Mouse (Mus musculus) liver, embryonic 12.5 days (tissue): ENCODE results near the gene Sh3pxd2b. TPM values are rescaled to one million over a fixed set of nuclear protein-coding genes. Genes with fewer than 3 reads are reported as not detected.

Source experiments
- ATAC-seq: fragments of 200-750 bp; cut with Nextera tagmentation; 2 replicates; pipeline ENCODE4 v1.8.0; 2017; ENCODE audit warnings: moderate number of reproducible peaks, mild to moderate bottlenecking, moderate library complexity
- H3K27ac ChIP-seq: fragments of 300-500 bp; sonication (generic); 2 replicates; pipeline ENCODE4 v1.5.1; 2016; ENCODE audit warnings: mild to moderate bottlenecking
- H3K27me3 ChIP-seq: fragments of 300-500 bp; sonication (generic); replicated peaks from 2 replicates; pipeline ENCODE4 v1.6.1; 2016; ENCODE audit warnings: mild to moderate bottlenecking, moderate library complexity
- H3K36me3 ChIP-seq: fragments of 300-500 bp; sonication (generic); 2 replicates; pipeline ENCODE4 v1.6.1; 2016; ENCODE audit warnings: mild to moderate bottlenecking, moderate library complexity
- H3K4me1 ChIP-seq: fragments of 300-500 bp; sonication (generic); 2 replicates; pipeline ENCODE4 v1.6.1; 2016
- H3K4me2 ChIP-seq: fragments of 300-500 bp; sonication (generic); 2 replicates; pipeline ENCODE4 v1.6.1; 2016; ENCODE audit warnings: mild to moderate bottlenecking, moderate library complexity
- H3K4me3 ChIP-seq: fragments of 300-500 bp; sonication (generic); 2 replicates; pipeline ENCODE4 v1.5.1; 2016; ENCODE audit warnings: mild to moderate bottlenecking, moderate library complexity
- H3K9ac ChIP-seq: fragments of 300-500 bp; sonication (generic); 2 replicates; pipeline ENCODE4 v1.6.1; 2016; ENCODE audit warnings: mild to moderate bottlenecking, moderate library complexity
- H3K9me3 ChIP-seq: fragments of 300-500 bp; sonication (generic); replicated peaks from 2 replicates; pipeline ENCODE4 v1.6.1; 2016; ENCODE audit warnings: mild to moderate bottlenecking, moderate library complexity
- WGBS: fragments of 180-500 bp; shearing (Covaris S2); methylation state at CpG from one replicate; pipeline ENCODE4 v1.1.7; 2016; ENCODE audit not compliant: insufficient replicate concordance; 5-methylcytosine and 5-hydroxymethylcytosine counted together
- polyA plus RNA-seq: library from polyadenylated mRNA; unstranded; fragments of >200 nt; fragmentation: Nextera tagmentation; extraction: Ambion mirVana; gene quantifications from 2 replicates; pipeline ENCODE4 v1.2.1, GENCODE M21; 2016

Gene Sh3pxd2b
- polyA plus RNA-seq, 1 experiment from 2014 or later: 2.6 TPM

DNA sequence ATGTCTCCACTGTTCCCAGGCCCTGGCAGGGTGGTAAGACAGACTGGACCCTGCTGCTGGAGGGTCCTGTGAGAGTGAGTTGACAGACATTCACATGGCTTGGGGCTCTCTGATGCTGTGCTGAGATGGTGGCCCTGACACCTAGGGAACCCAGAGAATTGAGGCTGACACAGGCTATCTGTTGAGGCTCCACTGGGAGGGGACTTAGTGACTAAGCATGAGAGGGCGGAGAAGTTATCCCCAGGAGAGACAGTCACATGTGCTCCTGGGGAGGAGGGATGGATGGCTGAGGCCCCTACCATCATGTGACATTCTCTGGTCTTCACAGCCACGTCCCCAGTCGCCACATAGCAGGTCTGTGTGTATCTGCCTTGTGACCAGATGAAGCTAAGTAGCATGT is 15.6 kb downstream of the Sh3pxd2b start:
- WGBS: 43% methylated on average over 3 of the region's 3 CpGs
- Histone ChIP-seq H3K4me1 (peaks cover 16% of the 10 kb centered on the region), H3K36me3 (no peaks in the 10 kb centered on the region), H3K27ac (no peak overlapping the region), H3K9ac (no peak overlapping the region), H3K27me3 (no peaks in the 10 kb centered on the region), H3K4me3 (no peak overlapping the region), H3K4me2 (no peak overlapping the region), H3K9me3 (no peaks in the 10 kb centered on the region)
- ATAC-seq: no peak

DNA sequence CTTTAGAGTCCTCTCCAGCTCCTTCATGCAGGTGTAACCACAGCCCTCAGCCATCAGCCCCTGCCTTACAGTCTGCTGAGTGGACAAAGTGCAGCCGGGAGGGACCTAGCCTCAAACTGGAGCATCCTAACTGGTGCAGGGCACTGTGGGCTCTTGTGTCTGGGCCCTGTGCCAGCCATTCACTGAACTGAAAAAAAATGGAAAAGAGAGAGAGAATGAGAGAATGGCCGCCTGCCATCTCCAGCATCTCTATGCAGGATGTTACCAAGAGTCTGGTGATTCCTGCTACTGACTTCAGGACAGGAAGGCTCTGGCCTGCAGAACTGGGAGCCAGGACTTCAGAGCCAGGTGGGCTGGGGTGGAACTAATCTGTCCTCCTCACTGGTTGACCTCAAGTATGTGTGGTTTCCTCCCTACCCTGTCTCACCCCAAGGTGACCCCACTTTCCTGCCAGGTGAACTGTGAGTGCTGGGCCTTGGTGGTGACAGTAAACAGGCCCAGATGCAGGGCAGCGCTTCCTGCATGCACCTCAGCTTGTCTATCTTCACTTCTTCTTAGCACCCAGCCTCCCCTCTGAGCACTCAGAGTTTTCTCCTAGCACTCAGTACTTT is 16.1 kb downstream of the Sh3pxd2b start:
- peaks cover 13% of the 10 kb centered on the region for H3K4me1 ChIP-seq

DNA sequence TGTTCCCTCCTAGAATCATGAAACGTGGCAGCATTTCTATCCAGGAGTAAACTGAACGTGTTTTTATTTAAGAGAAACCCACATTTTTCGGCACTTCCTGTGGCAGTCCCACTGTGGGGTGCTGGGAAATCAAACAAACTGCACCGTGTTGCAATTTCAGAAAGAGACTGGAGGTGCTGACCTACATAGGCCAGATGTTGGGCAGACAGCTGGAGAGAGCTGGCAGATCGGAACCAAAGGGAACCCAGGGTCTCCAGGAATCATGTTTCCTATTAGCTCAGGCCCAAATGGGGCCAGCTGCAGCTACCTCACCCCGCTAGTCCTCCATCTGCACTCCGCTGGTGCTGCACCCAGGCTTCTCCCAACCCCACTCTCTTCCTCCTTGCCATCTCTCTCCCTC is 16.8 kb downstream of the Sh3pxd2b start:
- Histone ChIP-seq H3K4me1 (peaks cover 13% of the 10 kb centered on the region), H3K27me3 (no peaks in the 10 kb centered on the region), H3K36me3 (no peaks in the 10 kb centered on the region), H3K9ac (no peak overlapping the region), H3K4me3 (no peak overlapping the region), H3K27ac (no peak overlapping the region), H3K4me2 (no peak overlapping the region), H3K9me3 (no peaks in the 10 kb centered on the region)
- no peak for ATAC-seq
- WGBS: 62% methylated on average over 7 of the region's 7 CpGs

More for the DNA sequence above, 16.1 kb downstream of the Sh3pxd2b start:
- H3K4me2 ChIP-seq: no peak overlapping the region
- H3K4me3 ChIP-seq: no peak overlapping the region
- no peaks in the 10 kb centered on the region for H3K27me3 ChIP-seq
- H3K9ac ChIP-seq: no peak overlapping the region
- no peaks in the 10 kb centered on the region for H3K36me3 ChIP-seq
- no peak overlapping the region for H3K27ac ChIP-seq
- 64% methylated on average over 3 of the region's 3 CpGs for WGBS
- ATAC-seq: no peak
- no peaks in the 10 kb centered on the region for H3K9me3 ChIP-seq

DNA sequence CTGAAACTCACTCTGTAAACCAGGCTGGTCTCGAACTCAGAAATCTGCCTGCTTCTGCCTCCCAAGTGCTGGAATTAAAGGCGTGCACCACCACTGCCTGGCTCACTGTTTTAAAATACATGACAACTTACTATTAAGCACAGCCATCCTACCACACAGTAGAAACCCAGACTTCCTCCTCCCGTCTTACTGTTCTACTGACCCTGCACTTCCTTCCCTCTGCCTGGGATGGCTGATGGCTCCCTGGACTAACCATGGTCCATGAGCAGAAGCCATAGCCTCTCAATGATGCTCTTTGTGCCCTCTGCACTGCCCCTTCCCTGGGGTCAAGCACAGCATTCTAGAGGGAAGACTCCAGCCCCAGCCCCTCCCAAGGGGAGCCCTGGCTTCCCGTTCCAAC is 17.9 kb downstream of the Sh3pxd2b start:
- ATAC-seq: no peak
- peaks cover 13% of the 10 kb centered on the region for H3K4me1 ChIP-seq
- 60% methylated on average over 4 of the region's 4 CpGs for WGBS
- no peak overlapping the region for H3K4me2 ChIP-seq
- H3K27ac ChIP-seq: no peak overlapping the region
- H3K4me3 ChIP-seq: no peak overlapping the region
- no peaks in the 10 kb centered on the region for H3K27me3 ChIP-seq
- H3K36me3 ChIP-seq: no peaks in the 10 kb centered on the region
- no peaks in the 10 kb centered on the region for H3K9me3 ChIP-seq
- no peak overlapping the region for H3K9ac ChIP-seq

DNA sequence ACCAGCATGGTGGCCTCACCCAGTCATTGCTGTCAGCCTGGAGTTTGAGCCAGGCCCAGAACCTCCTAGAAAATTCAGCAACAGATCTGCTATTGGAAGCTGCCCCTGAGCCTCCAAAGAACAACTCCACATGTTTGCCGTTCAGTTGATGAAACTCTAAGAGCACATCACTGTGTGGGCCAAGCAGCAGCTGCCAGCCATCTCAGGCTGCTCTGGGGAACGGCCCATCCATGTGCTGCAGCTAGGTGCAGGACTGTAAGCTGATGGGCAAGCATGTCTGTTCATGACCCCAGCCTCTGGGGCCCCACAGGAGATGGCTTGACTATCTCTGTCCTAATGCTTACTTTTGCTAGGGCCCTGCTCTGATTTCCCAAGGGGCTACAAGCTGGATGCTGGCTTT is 19.4 kb downstream of the Sh3pxd2b start:
- WGBS: 57% methylated on average over 2 of the region's 2 CpGs
- Histone ChIP-seq H3K4me2 (no peak overlapping the region), H3K27me3 (no peaks in the 10 kb centered on the region), H3K9ac (no peak overlapping the region), H3K4me3 (no peak overlapping the region), H3K9me3 (no peaks in the 10 kb centered on the region), H3K4me1 (peaks cover 13% of the 10 kb centered on the region), H3K27ac (no peak overlapping the region), H3K36me3 (no peaks in the 10 kb centered on the region)
- no peak for ATAC-seq

DNA sequence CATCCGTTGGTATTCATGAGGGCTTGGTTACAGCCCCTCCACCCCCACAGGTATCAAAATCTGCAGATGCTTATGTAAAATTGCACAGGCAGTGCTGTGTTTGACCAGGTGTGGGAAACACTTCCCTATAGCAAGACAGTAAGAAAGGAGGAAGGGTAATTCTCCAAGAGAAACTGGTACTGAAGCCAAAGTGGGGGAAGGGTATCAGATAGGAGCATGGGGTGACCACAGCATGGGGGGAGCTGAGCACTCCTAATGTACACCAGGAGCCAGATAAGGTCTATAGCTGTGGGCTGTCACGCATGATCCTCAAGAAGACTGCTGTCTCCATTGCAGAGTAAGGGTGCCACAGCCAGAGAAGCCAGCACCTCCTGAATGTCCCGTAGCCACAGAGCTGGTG is 21.4 kb downstream of the Sh3pxd2b start:
- 61% methylated on average over 3 of the region's 3 CpGs for WGBS
- Histone ChIP-seq H3K27ac (no peak overlapping the region), H3K36me3 (no peaks in the 10 kb centered on the region), H3K4me1 (peaks cover 2% of the 10 kb centered on the region; the same call in 1 of the 2 replicates), H3K9ac (no peak overlapping the region), H3K9me3 (no peaks in the 10 kb centered on the region), H3K4me2 (no peak overlapping the region), H3K27me3 (no peaks in the 10 kb centered on the region), H3K4me3 (no peak overlapping the region)
- ATAC-seq: no peak

DNA sequence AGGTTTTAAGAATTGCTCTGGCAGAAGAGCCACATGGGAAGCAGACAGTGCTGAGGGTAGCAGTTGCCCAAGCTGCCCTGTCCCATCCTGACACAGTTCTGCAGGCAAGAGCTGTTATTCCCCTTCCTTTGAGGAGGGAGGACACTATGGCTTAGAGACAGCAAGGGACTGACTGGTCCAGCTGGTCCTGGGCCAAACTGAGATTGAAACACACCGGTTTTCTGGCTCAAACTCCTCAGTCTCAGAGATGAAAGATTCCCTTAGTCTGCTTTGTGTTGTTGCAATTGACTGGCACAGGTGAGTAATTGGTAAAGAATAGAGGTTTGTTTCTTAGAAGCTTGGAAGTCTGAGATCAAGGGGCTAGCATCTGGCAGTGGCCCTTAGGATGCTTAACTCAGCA is 23.3 kb downstream of the Sh3pxd2b start:
- no peak overlapping the region for H3K9ac ChIP-seq
- H3K4me3 ChIP-seq: no peak overlapping the region
- ATAC-seq: no peak
- H3K4me1 ChIP-seq: no peaks in the 10 kb centered on the region; the same call in 1 of the 2 replicates
- H3K27ac ChIP-seq: no peak overlapping the region
- H3K27me3 ChIP-seq: no peaks in the 10 kb centered on the region
- no peak overlapping the region for H3K4me2 ChIP-seq
- no peaks in the 10 kb centered on the region for H3K9me3 ChIP-seq
- WGBS: 85% methylated on average over 1 of the region's 1 CpGs
- H3K36me3 ChIP-seq: 0 out of 2 replicates have a peak, but pooled peaks cover 3% of the 10 kb centered on the region

DNA sequence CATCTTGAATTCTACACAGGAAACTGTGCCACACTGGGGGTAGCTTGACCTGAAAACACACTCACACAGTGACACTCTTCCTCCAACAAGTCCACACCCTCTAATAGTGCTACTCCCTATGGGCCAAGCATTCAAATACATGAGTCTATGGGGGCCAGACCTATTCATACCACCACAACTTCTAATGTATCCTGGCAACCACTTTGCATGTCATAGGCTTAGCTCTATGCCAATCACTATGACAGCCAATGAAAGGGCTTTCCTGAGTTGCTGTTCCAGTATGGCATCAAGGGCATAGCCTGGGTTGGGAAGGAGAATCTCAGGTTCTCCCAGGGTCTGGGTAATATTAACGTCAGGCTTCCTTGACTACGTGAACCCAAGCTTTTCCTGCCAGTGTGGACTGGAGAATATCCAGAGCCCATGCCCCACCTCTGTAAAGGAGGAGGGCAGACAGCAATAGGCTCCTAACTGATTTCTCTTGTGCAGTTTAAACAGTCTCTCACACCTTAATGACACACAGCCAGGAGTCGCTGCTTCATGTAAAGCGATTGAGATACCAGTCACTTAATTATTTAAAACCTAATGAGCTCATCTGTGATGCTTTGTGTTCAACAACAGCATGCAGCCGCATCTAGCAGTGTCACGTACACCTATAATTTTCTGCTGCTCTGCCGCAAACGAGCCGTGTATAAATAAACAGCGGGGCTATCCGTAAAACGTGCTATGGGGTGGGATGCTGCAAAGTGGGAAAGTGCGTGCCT is 25.8 kb downstream of the Sh3pxd2b start:
- 0 out of 2 replicates have a peak, but pooled peaks cover 3% of the 10 kb centered on the region for H3K36me3 ChIP-seq
- WGBS: 82% methylated on average over 13 of the region's 13 CpGs

DNA sequence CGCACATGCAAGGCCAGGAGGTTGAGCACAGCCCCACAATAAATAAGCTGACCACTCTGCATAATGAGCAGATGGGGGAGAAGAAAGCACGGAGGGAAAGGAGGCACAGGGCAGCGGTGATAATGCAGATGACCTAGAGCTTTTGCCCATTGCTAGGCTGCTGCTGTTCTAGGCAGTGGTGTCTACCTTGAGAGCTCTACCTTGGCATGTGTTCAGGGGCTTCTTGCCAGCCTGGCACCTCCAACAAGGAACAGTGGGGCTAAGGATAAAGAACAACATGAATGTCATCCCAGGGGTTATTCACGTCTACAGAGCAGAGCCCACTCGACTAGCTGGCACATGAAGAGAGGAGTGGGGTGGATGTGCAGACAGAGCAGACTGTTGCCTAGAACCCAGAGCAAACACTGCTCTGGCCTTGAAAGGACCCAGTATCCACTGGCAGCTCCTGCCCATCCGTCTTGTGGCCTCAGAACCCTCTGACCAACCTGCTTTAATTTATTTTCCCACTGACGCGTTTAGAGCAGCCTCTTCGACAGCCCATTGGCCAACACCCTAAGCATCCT is 26.5 kb downstream of the Sh3pxd2b start:
- no peak for ATAC-seq
- Histone ChIP-seq H3K27me3 (no peaks in the 10 kb centered on the region), H3K36me3 (0 out of 2 replicates have a peak, but pooled peaks cover 3% of the 10 kb centered on the region), H3K9ac (no peak overlapping the region), H3K9me3 (no peaks in the 10 kb centered on the region), H3K4me3 (no peak overlapping the region), H3K27ac (no peak overlapping the region), H3K4me1 (no peaks in the 10 kb centered on the region), H3K4me2 (no peak overlapping the region)
- 71% methylated on average over 9 of the region's 9 CpGs for WGBS

More for the DNA sequence above, 25.8 kb downstream of the Sh3pxd2b start:
- Histone ChIP-seq H3K4me1 (no peaks in the 10 kb centered on the region), H3K9ac (no peak overlapping the region), H3K4me2 (no peak overlapping the region), H3K4me3 (no peak overlapping the region), H3K27ac (no peak overlapping the region), H3K9me3 (no peaks in the 10 kb centered on the region), H3K27me3 (no peaks in the 10 kb centered on the region)
- no peak for ATAC-seq

DNA sequence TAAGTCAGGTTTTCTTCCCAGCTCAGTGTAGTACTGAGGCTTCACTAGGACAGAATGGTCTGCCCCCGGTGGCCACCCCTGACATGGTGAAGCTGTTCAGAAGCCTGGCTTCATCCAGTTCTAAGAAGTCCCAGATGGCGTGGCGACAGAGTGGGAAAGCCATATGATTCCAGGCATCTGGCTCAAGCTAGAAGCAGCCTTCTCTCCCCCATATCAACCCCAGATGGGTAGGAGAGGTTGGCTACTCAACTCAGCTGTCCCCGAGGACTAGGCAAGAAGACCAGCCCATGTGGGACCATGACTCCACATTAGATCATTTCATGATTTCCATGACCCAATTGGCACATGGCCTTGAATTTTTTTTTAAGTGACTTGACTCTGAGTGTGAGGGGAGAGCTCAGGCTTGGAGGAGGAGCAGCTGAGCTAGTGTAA is 27.5 kb downstream of the Sh3pxd2b start:
- WGBS: 69% methylated on average over 4 of the region's 4 CpGs
- Histone ChIP-seq H3K4me3 (no peak overlapping the region), H3K4me2 (no peak overlapping the region), H3K36me3 (0 out of 2 replicates have a peak, but pooled peaks cover 3% of the 10 kb centered on the region), H3K9me3 (no peaks in the 10 kb centered on the region), H3K27ac (no peak overlapping the region), H3K27me3 (no peaks in the 10 kb centered on the region), H3K9ac (no peak overlapping the region), H3K4me1 (no peaks in the 10 kb centered on the region)
- no peak for ATAC-seq

DNA sequence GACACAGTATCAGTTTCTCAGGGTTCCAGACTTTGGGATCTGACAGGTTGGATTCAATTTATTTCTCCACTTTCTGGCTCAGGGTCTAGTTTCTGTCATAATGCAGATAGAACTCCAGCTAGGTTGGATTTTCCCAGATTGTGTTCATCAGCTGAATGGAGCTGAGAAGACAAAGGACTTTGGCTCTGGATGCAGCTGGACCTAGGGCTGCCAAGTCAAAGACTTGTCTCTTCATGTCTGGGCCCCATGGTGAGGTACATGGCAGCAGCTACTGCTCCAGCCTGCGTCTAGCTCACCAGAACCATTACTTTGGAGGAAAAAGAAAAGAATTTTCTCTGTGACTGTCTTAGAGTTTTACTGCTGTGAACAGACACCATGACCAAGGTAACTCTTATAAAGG is 28.5 kb downstream of the Sh3pxd2b start:
- Histone ChIP-seq H3K36me3 (0 out of 2 replicates have a peak, but pooled peaks cover 3% of the 10 kb centered on the region), H3K9ac (no peak overlapping the region), H3K4me2 (no peak overlapping the region), H3K27me3 (no peaks in the 10 kb centered on the region), H3K4me3 (no peak overlapping the region), H3K27ac (no peak overlapping the region), H3K4me1 (no peaks in the 10 kb centered on the region), H3K9me3 (no peaks in the 10 kb centered on the region)
- no peak for ATAC-seq
- 55% methylated on average over 1 of the region's 1 CpGs for WGBS

DNA sequence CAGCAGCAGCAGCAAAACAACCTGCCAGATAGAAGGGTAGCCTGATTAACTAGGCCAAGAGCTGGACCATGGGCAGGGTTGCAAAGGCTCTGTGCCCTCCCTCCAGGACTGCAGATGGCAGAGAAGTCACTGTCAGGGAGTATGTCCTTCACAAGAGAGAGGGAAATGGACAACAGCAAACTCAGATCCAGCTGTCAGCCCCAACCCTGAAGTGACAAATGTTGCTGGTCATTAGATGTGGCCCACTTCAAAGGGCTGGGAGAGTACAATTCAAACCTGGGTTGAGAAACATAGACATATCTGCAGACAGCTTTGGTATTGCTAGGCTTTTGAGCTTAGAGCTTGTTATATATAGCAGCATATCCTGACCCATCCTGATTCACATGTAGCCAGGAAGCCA is 32.3 kb downstream of the Sh3pxd2b start:
- Histone ChIP-seq H3K9ac (no peak overlapping the region), H3K9me3 (no peaks in the 10 kb centered on the region), H3K4me3 (no peak overlapping the region), H3K27ac (no peak overlapping the region), H3K36me3 (peaks cover 9% of the 10 kb centered on the region), H3K4me2 (no peak overlapping the region), H3K4me1 (peaks cover 9% of the 10 kb centered on the region; the same call in 1 of the 2 replicates), H3K27me3 (no peaks in the 10 kb centered on the region)
- no peak for ATAC-seq
